Mouse (Mus musculus) heart, postnatal 4 days (tissue): ENCODE results near the gene Selenom. TPM values are rescaled to one million over a fixed set of nuclear protein-coding genes. Genes with fewer than 3 reads are reported as not detected.

ENCODE experiments used
- DNase-seq: peaks from one replicate; pipeline ENCODE4 v3.0.0; 2021
- total RNA-seq, 2 experiments: library from RNA; stranded (reverse); gene quantifications; 2 replicates each; pipeline ENCODE4 v1.2.3; 2021

The Selenom gene
- total RNA-seq, 2 experiments from 2014 or later, result 55.7 to 59.2 TPM

GRCm38 (mm10) chr11:3515216-3515615 is 732 bp downstream of the Selenom start:
- no peak for DNase-seq

GRCm38 (mm10) chr11:3515637-3516036 is 1.2 kb downstream of the Selenom start:
- DNase-seq, result no peak

- no peak for DNase-seq
Measured at GRCm38 (mm10) chr11:3516121-3516520, 1.6 kb downstream of the Selenom start.

GRCm38 (mm10) chr11:3516859-3517845 is 2.7 kb downstream of the Selenom start:
- peak; percentile 63 for DNase-seq

GRCm38 (mm10) chr11:3517846-3518732 is 3.6 kb downstream of the Selenom start:
- peak; percentile 12 for DNase-seq

GRCm38 (mm10) chr11:3519051-3519726 is 4.7 kb downstream of the Selenom start:
- peak; percentile 9 for DNase-seq

- peak; percentile 6 for DNase-seq
Measured at GRCm38 (mm10) chr11:3519756-3520398, 5.4 kb downstream of the Selenom start.

GRCm38 (mm10) chr11:3520919-3521318 is 6.4 kb downstream of the Selenom start:
- no peak for DNase-seq

GRCm38 (mm10) chr11:3521339-3522224 is 7.1 kb downstream of the Selenom start:
- DNase-seq, result no peak

- no peak for DNase-seq
Measured at GRCm38 (mm10) chr11:3522285-3523000, 8.0 kb downstream of the Selenom start.

- DNase-seq, result no peak
Measured at GRCm38 (mm10) chr11:3523840-3524582, 9.5 kb downstream of the Selenom start.

GRCm38 (mm10) chr11:3525560-3525959 is 11.1 kb downstream of the Selenom start:
- no peak for DNase-seq

GRCm38 (mm10) chr11:3526207-3526606 is 11.7 kb downstream of the Selenom start:
- peak; percentile 23 for DNase-seq

- peak; percentile 43 for DNase-seq
Measured at GRCm38 (mm10) chr11:3526979-3527738, 12.7 kb downstream of the Selenom start.

GRCm38 (mm10) chr11:3527766-3528165 is 13.3 kb downstream of the Selenom start:
- DNase-seq, result peak; percentile 78

- DNase-seq, result peak; percentile 4
Measured at GRCm38 (mm10) chr11:3528208-3528607, 13.7 kb downstream of the Selenom start.

GRCm38 (mm10) chr11:3529476-3530252 is 15.2 kb downstream of the Selenom start:
- peak; percentile 17 for DNase-seq

GRCm38 (mm10) chr11:3530731-3531130 is 16.2 kb downstream of the Selenom start:
- DNase-seq, result no peak
